Mouse (Mus musculus) midbrain, postnatal 0 days (tissue): ENCODE measurements at regions not wholly inside any gene's neighbourhood (a gene's known extent, or its start where the extent isn't known, plus 50 kb on each side); places are given as distances from the start of the nearest gene placed in this dataset.
"Not testable (repeated sequence)": the region's sequence is repeated elsewhere in the genome, so short reads cannot be mapped to it uniquely, and the experiment has no call there.

Source experiments
- ATAC-seq: fragments of 200-750 bp; cut with Nextera tagmentation; 2 replicates; pipeline ENCODE4 v1.8.0; 2017; ENCODE audit warnings: moderate number of reproducible peaks, mild to moderate bottlenecking, moderate TSS enrichment, moderate library complexity; ENCODE audit not compliant: low FRiP score
- DNase-seq: peaks from one replicate; pipeline ENCODE4 v3.0.0-alpha.2; 2015; ENCODE audit warnings: low spot score
- H3K27ac ChIP-seq: fragments of 300-500 bp; sonication (generic); 2 replicates; pipeline ENCODE4 v1.5.1; 2014; ENCODE audit warnings: low read depth, mild to moderate bottlenecking, low read length, mixed read lengths
- H3K27me3 ChIP-seq: fragments of 300-500 bp; sonication (generic); 2 replicates; pipeline ENCODE4 v1.6.1; 2014; ENCODE audit warnings: low read length, control low read depth, mixed read lengths; ENCODE audit not compliant: insufficient read depth
- H3K36me3 ChIP-seq: fragments of 300-500 bp; sonication (generic); 2 replicates; pipeline ENCODE4 v1.6.1; 2014; ENCODE audit warnings: low read length, control low read depth, mixed read lengths; ENCODE audit not compliant: insufficient read depth
- H3K4me1 ChIP-seq: fragments of 300-500 bp; sonication (generic); 2 replicates; pipeline ENCODE4 v1.6.1; 2014; ENCODE audit warnings: mild to moderate bottlenecking, control low read depth, antibody characterized with exemption, low read length, mixed read lengths; ENCODE audit not compliant: insufficient read depth
- H3K4me2 ChIP-seq: fragments of 300-500 bp; sonication (generic); 2 replicates; pipeline ENCODE4 v1.6.1; 2014; ENCODE audit warnings: low read depth, mild to moderate bottlenecking, low read length, mixed read lengths; ENCODE audit not compliant: poor library complexity, severe bottlenecking
- H3K4me3 ChIP-seq: fragments of 300-500 bp; sonication (generic); 2 replicates; pipeline ENCODE4 v1.5.1; 2014; ENCODE audit warnings: low read depth, mild to moderate bottlenecking, low read length, moderate library complexity
- H3K9ac ChIP-seq: fragments of 300-500 bp; sonication (generic); replicated peaks from 2 replicates; pipeline ENCODE4 v1.6.1; 2014; ENCODE audit warnings: mild to moderate bottlenecking, low read length, moderate library complexity, mixed read lengths; ENCODE audit not compliant: poor library complexity, severe bottlenecking
- H3K9me3 ChIP-seq: fragments of 300-500 bp; sonication (generic); 2 replicates; pipeline ENCODE4 v1.6.1; 2016; ENCODE audit warnings: low read length, control low read depth
- CTCF ChIP-seq: IDR thresholded peaks from 2 replicates; pipeline ENCODE4 v1.5.1; 2016; ENCODE audit warnings: antibody characterized with exemption, mild to moderate bottlenecking
- WGBS: fragments of 180-500 bp; shearing (Covaris S2); extraction: QIAGEN DNeasy Blood & Tissue Kit; methylation state at CpG from one replicate; pipeline ENCODE4 v1.1.7; 2014; 5-methylcytosine and 5-hydroxymethylcytosine counted together

GRCm38 (mm10) chr13:18651658-18652057 is 65.4 kb upstream of the Vps41 start:
- 85% methylated on average over 1 of the region's 1 CpGs for WGBS
- no peak overlapping the region for H3K27ac ChIP-seq
- no peaks in the 10 kb centered on the region for H3K9me3 ChIP-seq
- no peaks in the 10 kb centered on the region for H3K27me3 ChIP-seq
- H3K4me3 ChIP-seq = no peak overlapping the region
- DNase-seq (no peak), ATAC-seq (no peak)
- H3K4me1 ChIP-seq = no peaks in the 10 kb centered on the region
- H3K4me2 ChIP-seq = no peak overlapping the region
- no peak for TF ChIP-seq CTCF
- H3K36me3 ChIP-seq = no peaks in the 10 kb centered on the region
- H3K9ac ChIP-seq = no peak overlapping the region

GRCm38 (mm10) chr13:18614763-18615616 is 102.1 kb upstream of the Vps41 start:
- TF ChIP-seq CTCF = no peak
- Histone ChIP-seq H3K27me3 (no peaks in the 10 kb centered on the region), H3K4me1 (no peaks in the 10 kb centered on the region), H3K4me2 (no peak overlapping the region), H3K36me3 (no peaks in the 10 kb centered on the region), H3K4me3 (no peak overlapping the region), H3K9ac (no peak overlapping the region), H3K27ac (no peak overlapping the region), H3K9me3 (no peaks in the 10 kb centered on the region)
- ATAC-seq = peak; percentile 56; the same call in 1 of the 2 replicates
- peak; percentile 4 for DNase-seq
- WGBS = 23% methylated on average over 18 of the region's 18 CpGs

GRCm38 (mm10) chr13:18580718-18581550 is 136.2 kb upstream of the Vps41 start:
- no peaks in the 10 kb centered on the region for H3K9me3 ChIP-seq
- no peak overlapping the region for H3K27ac ChIP-seq
- no peaks in the 10 kb centered on the region for H3K27me3 ChIP-seq
- H3K9ac ChIP-seq = no peak overlapping the region
- 29% methylated on average over 19 of the region's 19 CpGs for WGBS
- no peak overlapping the region for H3K4me3 ChIP-seq
- no peak for ATAC-seq
- peak overlapping the region; percentile 30 for H3K4me2 ChIP-seq
- H3K4me1 ChIP-seq = no peaks in the 10 kb centered on the region
- peak; percentile 15 for DNase-seq
- no peaks in the 10 kb centered on the region for H3K36me3 ChIP-seq
- no peak for TF ChIP-seq CTCF

- H3K9me3 ChIP-seq = no peaks in the 10 kb centered on the region
- no peaks in the 10 kb centered on the region for H3K4me1 ChIP-seq
- no peak for DNase-seq
- no peak overlapping the region for H3K4me3 ChIP-seq
- no peak for ATAC-seq
- no peak overlapping the region for H3K9ac ChIP-seq
- H3K36me3 ChIP-seq = no peaks in the 10 kb centered on the region
- no peak overlapping the region for H3K27ac ChIP-seq
- no peaks in the 10 kb centered on the region for H3K27me3 ChIP-seq
- no peak overlapping the region for H3K4me2 ChIP-seq
- WGBS = 71% methylated on average over 4 of the region's 4 CpGs
- TF ChIP-seq CTCF = no peak
Observed at GRCm38 (mm10) chr13:18576016-18576415, 141.1 kb upstream of the Vps41 start.

- H3K4me3 ChIP-seq = no peak overlapping the region
- no peak overlapping the region for H3K27ac ChIP-seq
- H3K9me3 ChIP-seq = no peaks in the 10 kb centered on the region
- H3K9ac ChIP-seq = no peak overlapping the region
- no peak for ATAC-seq
- 7% methylated on average over 5 of the region's 5 CpGs for WGBS
- no peaks in the 10 kb centered on the region for H3K4me1 ChIP-seq
- TF ChIP-seq CTCF = no peak
- no peaks in the 10 kb centered on the region for H3K36me3 ChIP-seq
- DNase-seq = no peak
- H3K27me3 ChIP-seq = no peaks in the 10 kb centered on the region
- no peak overlapping the region for H3K4me2 ChIP-seq
Observed at GRCm38 (mm10) chr13:18575599-18575998, 141.5 kb upstream of the Vps41 start.

- H3K9ac ChIP-seq, H3K4me2 ChIP-seq, H3K9me3 ChIP-seq, H3K36me3 ChIP-seq, ATAC-seq, H3K4me3 ChIP-seq, H3K27ac ChIP-seq, DNase-seq, H3K27me3 ChIP-seq, H3K4me1 ChIP-seq: not testable (repeated sequence)
- WGBS = 86% methylated on average over 4 of the region's 4 CpGs
Observed at GRCm38 (mm10) chr13:18542032-18542431, 144.5 kb upstream of the Pou6f2 start.
